Mouse (Mus musculus): ENCODE data around the gene Homez.
A peak's percentile ranks its signal among the peaks of the same experiment; 100 is the strongest.

Homez gene

GRCm38 (mm10) chr14:54870861-54871260 is at the start of gene Homez:
TSS of gene Homez (minus strand) at chr14:54870961.
- DNase-seq, result no peak

GRCm38 (mm10) chr14:54920076-54920685 is 49.4 kb upstream of the Homez start:
- DNase-seq, result no peak

- peak in 1 of 2 experiments; percentile 6 for DNase-seq
Measured at GRCm38 (mm10) chr14:54913343-54913742, 42.6 kb upstream of the Homez start.

GRCm38 (mm10) chr14:54912886-54913285 is 42.1 kb upstream of the Homez start, which contains the start of gene Slc22a17:
TSS of gene Slc22a17 (minus strand) at chr14:54913132.
- peak; percentile 74 to 76 for DNase-seq

- DNase-seq, result no peak
Measured at GRCm38 (mm10) chr14:54912109-54912850, 41.5 kb upstream of the Homez start.

- DNase-seq, result peak in 1 of 2 experiments; percentile 24
Measured at GRCm38 (mm10) chr14:54908682-54909081, 37.9 kb upstream of the Homez start.

GRCm38 (mm10) chr14:54903641-54904040 is 32.9 kb upstream of the Homez start:
- no peak for DNase-seq

GRCm38 (mm10) chr14:54900383-54900782 is 29.6 kb upstream of the Homez start:
- DNase-seq, result peak in 1 of 2 experiments; percentile 76

- DNase-seq, result no peak
Measured at GRCm38 (mm10) chr14:54897445-54897844, 26.7 kb upstream of the Homez start.

- DNase-seq, result peak; percentile 74 to 79
Measured at GRCm38 (mm10) chr14:54894296-54895151, 23.8 kb upstream of the Homez start.

- DNase-seq, result peak; percentile 98 to 99
Measured at GRCm38 (mm10) chr14:54893651-54894181, 23.0 kb upstream of the Homez start.

- no peak for DNase-seq
Measured at GRCm38 (mm10) chr14:54892200-54892599, 21.4 kb upstream of the Homez start, which contains the start of gene Pabpn1. TSS of gene Pabpn1 (plus strand) at chr14:54892500.

- DNase-seq, result no peak
Measured at GRCm38 (mm10) chr14:54885309-54885708, 14.5 kb upstream of the Homez start.

GRCm38 (mm10) chr14:54884022-54884712 is 13.4 kb upstream of the Homez start:
- no peak for DNase-seq

GRCm38 (mm10) chr14:54883154-54884021 is 12.6 kb upstream of the Homez start, which contains the start of the genes Bcl2l2 and Gm20521:
TSS of gene Bcl2l2 (plus strand) at chr14:54883377.
TSS of gene Gm20521 (plus strand) at chr14:54883441.
- peak; percentile 90 to 91 for DNase-seq

- DNase-seq, result peak; percentile 73 to 75
Measured at GRCm38 (mm10) chr14:54877048-54877715, 6.4 kb upstream of the Homez start, which contains the start of gene Ppp1r3e. TSS of gene Ppp1r3e (minus strand) at chr14:54877550.

GRCm38 (mm10) chr14:54876539-54877047 is 5.8 kb upstream of the Homez start:
- peak; percentile 91 to 96 for DNase-seq

- DNase-seq, result peak in 1 of 2 experiments; percentile 11
Measured at GRCm38 (mm10) chr14:54875844-54876538, 5.2 kb upstream of the Homez start.

GRCm38 (mm10) chr14:54874165-54874564 is 3.4 kb upstream of the Homez start:
- no peak for DNase-seq
